Mouse (Mus musculus): ENCODE results near the gene Skint6.
"Not testable (repeated sequence)": the region's sequence is repeated elsewhere in the genome, so short reads cannot be mapped to it uniquely, and the experiment has no call there.

Skint6 gene

DNA sequence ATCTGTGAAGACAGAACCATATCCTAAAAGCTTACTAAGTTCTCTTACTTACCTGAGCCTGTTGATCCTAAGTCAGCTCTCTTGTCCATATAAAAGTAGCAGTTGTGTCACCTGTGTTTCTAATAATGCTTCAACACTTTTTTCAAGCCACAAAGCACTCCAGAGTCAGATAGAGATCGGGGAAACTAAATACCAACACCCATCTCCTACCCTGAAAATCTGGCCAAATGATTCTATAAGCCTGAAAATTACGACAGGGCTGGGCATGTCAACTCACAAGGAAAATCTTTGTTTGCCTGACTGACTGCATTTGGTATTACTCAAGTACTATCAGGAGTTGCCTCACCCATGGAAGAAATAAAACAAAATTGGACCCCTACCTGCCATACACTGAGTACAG lies at the start of gene Skint6:
Gene Skint6, minus strand, starts transcription at position 101 of the 400 bp plus-strand sequence.
- DNase-seq (ENCODE audit: low read depth, low spot score): no peak

- DNase-seq (ENCODE audit: low read depth, low spot score): no peak
Observed at GRCm38 (mm10) chr4:113320911-113321310, 34.1 kb upstream of the Skint6 start.

GRCm38 (mm10) chr4:113301773-113302473 lies 15.2 kb upstream of the Skint6 start:
- DNase-seq (ENCODE audit: low read depth, low spot score): no peak

DNA sequence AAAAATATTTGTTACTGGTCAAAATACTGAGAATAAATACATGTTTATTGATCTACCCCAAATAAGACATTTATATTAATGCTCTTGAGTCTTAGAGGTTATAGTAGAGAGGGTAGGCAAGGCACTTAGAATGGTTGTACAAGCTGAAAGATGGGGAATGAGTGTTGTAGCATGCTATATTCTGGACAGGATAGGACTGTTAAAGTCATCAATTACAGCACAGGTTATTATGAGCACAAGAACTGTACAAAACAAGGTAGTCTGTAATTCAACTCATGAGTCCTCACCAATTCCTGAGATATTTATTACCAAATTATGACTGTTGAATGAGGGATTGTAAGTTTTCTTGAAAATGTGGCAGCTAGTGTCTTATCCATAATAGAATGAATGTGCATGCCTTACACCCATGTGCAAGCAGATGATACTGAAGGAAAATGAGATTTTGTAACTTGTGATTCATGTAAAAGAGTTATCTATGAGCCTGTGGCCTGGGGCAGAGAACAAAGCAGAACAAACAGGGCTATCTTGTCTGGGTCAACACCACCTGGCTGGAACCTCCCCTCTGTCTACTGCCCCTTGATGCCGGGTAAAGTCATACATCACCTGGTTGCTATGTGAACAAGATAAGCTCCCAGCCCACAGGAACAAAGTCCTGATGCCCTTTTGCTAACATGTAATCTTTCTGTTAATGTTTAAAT lies 23.3 kb downstream of the Skint6 start:
- DNase-seq (ENCODE audit: low read depth, low spot score): no peak

DNA sequence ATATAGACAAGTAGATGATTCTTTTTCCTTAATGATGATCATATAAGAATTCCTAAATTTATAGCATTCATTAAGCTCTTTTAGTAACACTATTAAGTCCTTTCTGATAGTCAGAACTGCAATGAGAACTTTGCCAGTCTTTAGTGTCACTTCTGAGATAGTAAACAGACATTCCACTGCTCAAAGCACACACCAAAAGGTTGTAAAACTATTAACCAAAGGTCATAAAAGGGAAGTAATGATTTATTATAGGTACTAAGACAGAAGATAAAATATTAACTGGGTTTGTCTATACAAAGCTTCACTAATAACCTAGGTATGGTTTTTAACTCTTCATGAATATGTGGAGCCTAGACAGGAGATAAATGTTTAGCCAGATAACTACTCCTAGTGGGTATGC lies 41.0 kb downstream of the Skint6 start:
- no peak for DNase-seq (ENCODE audit: low read depth, low spot score)

- DNase-seq (ENCODE audit: low read depth, low spot score): no peak
Observed at GRCm38 (mm10) chr4:113067621-113068020, 219.2 kb downstream of the Skint6 start.

DNA sequence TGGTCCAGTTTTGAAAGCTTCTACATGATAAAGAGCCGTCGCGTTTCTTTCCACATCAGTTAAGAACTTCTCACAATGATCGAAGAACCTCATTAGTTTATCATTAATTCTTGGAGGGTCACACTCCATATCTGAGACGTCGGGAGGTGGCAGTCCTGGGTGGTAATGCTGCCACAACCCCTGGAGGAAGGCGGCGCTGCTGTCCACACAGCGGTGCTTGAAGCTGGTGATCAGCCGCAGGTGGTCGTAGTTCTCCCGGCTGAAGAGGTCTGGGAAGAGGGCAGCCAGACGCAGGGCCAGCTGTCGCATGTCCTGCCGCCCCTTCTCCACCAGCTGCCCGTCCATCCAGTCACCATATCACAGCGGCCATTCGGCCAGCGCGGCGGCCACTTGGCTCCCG lies 307.6 kb downstream of the Skint6 start:
- DNase-seq (ENCODE audit: low read depth, low spot score): not testable (repeated sequence)

GRCm38 (mm10) chr4:112790646-112791045 lies 496.1 kb downstream of the Skint6 start:
- peak; percentile 3 for DNase-seq (ENCODE audit: low read depth, low spot score)

- no peak for DNase-seq (ENCODE audit: low read depth, low spot score)
Observed at GRCm38 (mm10) chr4:112774766-112775165, 512.0 kb downstream of the Skint6 start, which contains the start of gene Skint10. Gene Skint10, minus strand, starts transcription at chr4:112774866.

All from retina, adult 2 months (tissue).